ENCODE assay signal across 8 mouse cellular contexts in genomic region chr1:152815265-152815701, GRCm38 (mm10). TPM values are rescaled to one million over a fixed set of nuclear protein-coding genes. Genes with fewer than 3 reads are reported as not detected.
DNase-seq lines count a peak whose midpoint lies in the region; ATAC-seq lines count a peak whose summit lies in the region.

No protein-coding gene starts in this region.

- no peaks in the 10 kb centered on the region for H3K36me3 ChIP-seq in heart, embryonic 11.5 days (ENCODE audit: control insufficient read depth, insufficient read depth, low read length)
- H3K36me3 ChIP-seq in forebrain, embryonic 10.5 days (replicated peaks): no peaks in the 10 kb centered on the region
- H3K36me3 ChIP-seq in intestine, embryonic 16.5 days (ENCODE audit: control insufficient read depth, insufficient read depth, low read length): no peaks in the 10 kb centered on the region
- no peaks in the 10 kb centered on the region for H3K36me3 ChIP-seq in stomach, embryonic 14.5 days (ENCODE audit: control insufficient read depth, insufficient read depth, low read length)

- H3K9me3 ChIP-seq in heart, embryonic 11.5 days (replicated peaks; ENCODE audit: control insufficient read depth, low read length): no peaks in the 10 kb centered on the region
- no peaks in the 10 kb centered on the region for H3K9me3 ChIP-seq in forebrain, embryonic 10.5 days
- no peaks in the 10 kb centered on the region for H3K9me3 ChIP-seq in intestine, embryonic 16.5 days (ENCODE audit: control insufficient read depth, low read length)
- no peaks in the 10 kb centered on the region for H3K9me3 ChIP-seq in stomach, embryonic 14.5 days (ENCODE audit: control insufficient read depth, low read depth, low read length)

- peak; percentile 28; the same call in 1 of the 2 replicates for ATAC-seq in heart, embryonic 11.5 days (replicated peaks; ENCODE audit: insufficient number of reproducible peaks, low FRiP score, low TSS enrichment)
- peak; percentile 83 for ATAC-seq in intestine, embryonic 16.5 days
- peak; percentile 81 for ATAC-seq in stomach, embryonic 14.5 days (ENCODE audit: insufficient number of reproducible peaks, insufficient read depth, low FRiP score, low read depth)

- peaks cover 17% of the 10 kb centered on the region for H3K4me1 ChIP-seq in heart, embryonic 11.5 days (ENCODE audit: control insufficient read depth, insufficient read depth, low read length)
- H3K4me1 ChIP-seq in forebrain, embryonic 10.5 days: peaks cover 65% of the 10 kb centered on the region
- H3K4me1 ChIP-seq in intestine, embryonic 16.5 days (ENCODE audit: control insufficient read depth, insufficient read depth, low read length): peaks cover 10% of the 10 kb centered on the region; the same call in 1 of the 2 replicates
- peaks cover 12% of the 10 kb centered on the region; the same call in 1 of the 2 replicates for H3K4me1 ChIP-seq in stomach, embryonic 14.5 days (ENCODE audit: control insufficient read depth, insufficient read depth, low read length)

- DNase-seq in heart, adult 11 months: no peak
- DNase-seq in R1 (ENCODE audit: low read depth, low spot score): peak; percentile 91
- peak; percentile 42 for DNase-seq in forebrain, embryonic 10.5 days (ENCODE audit: extremely low spot score, low spot score)
- peak; percentile 51 for DNase-seq in lung, postnatal 36 days
- DNase-seq in frontal cortex, adult 2 months (ENCODE audit: extremely low spot score in 1 of 2, low spot score in 1 of 2): no peak

- WGBS in heart, embryonic 11.5 days (ENCODE audit: insufficient replicate concordance): 42% methylated on average over 7 of the region's 7 CpGs
- 60% methylated on average over 7 of the region's 7 CpGs for WGBS in forebrain, embryonic 10.5 days
- 33% methylated on average over 7 of the region's 7 CpGs for WGBS in intestine, embryonic 16.5 days
- 26% methylated on average over 7 of the region's 7 CpGs for WGBS in stomach, embryonic 14.5 days

- no peak overlapping the region for H3K9ac ChIP-seq in heart, embryonic 11.5 days (ENCODE audit: low read depth, low read length)
- peak overlapping the region; percentile 4; the same call in 1 of the 2 replicates for H3K9ac ChIP-seq in intestine, embryonic 16.5 days (ENCODE audit: low read depth, low read length)
- H3K9ac ChIP-seq in stomach, embryonic 14.5 days (replicated peaks; ENCODE audit: low read depth, low read length): no peak overlapping the region

- H3K27ac ChIP-seq in heart, embryonic 11.5 days (ENCODE audit: low read depth, low read length): no peak overlapping the region
- H3K27ac ChIP-seq in forebrain, embryonic 10.5 days: peak overlapping the region; percentile 48; the same call in 1 of the 2 replicates
- no peak overlapping the region for H3K27ac ChIP-seq in intestine, embryonic 16.5 days (ENCODE audit: low read length)
- no peak overlapping the region for H3K27ac ChIP-seq in stomach, embryonic 14.5 days (ENCODE audit: low read length)

- no peaks in the 10 kb centered on the region for H3K27me3 ChIP-seq in heart, embryonic 11.5 days (ENCODE audit: control insufficient read depth, insufficient read depth, low read length)
- H3K27me3 ChIP-seq in forebrain, embryonic 10.5 days (ENCODE audit: poor library complexity, severe bottlenecking): no peaks in the 10 kb centered on the region
- H3K27me3 ChIP-seq in intestine, embryonic 16.5 days (replicated peaks; ENCODE audit: control insufficient read depth, insufficient read depth, low read length): no peaks in the 10 kb centered on the region
- H3K27me3 ChIP-seq in stomach, embryonic 14.5 days (ENCODE audit: control insufficient read depth, insufficient read depth, low read length): no peaks in the 10 kb centered on the region

- H3K4me3 ChIP-seq in heart, embryonic 11.5 days (ENCODE audit: low read depth, low read length): no peak overlapping the region
- no peak overlapping the region for H3K4me3 ChIP-seq in forebrain, embryonic 10.5 days
- H3K4me3 ChIP-seq in intestine, embryonic 16.5 days (ENCODE audit: low read length): no peak overlapping the region
- H3K4me3 ChIP-seq in stomach, embryonic 14.5 days (ENCODE audit: low read depth, low read length): no peak overlapping the region

- H3K4me2 ChIP-seq in heart, embryonic 11.5 days: peak overlapping the region; percentile 16; the same call in 1 of the 2 replicates
- peak overlapping the region; percentile 26; the same call in 1 of the 2 replicates for H3K4me2 ChIP-seq in intestine, embryonic 16.5 days (ENCODE audit: low read depth, low read length)
- no peak overlapping the region; the same call in 1 of the 2 replicates for H3K4me2 ChIP-seq in stomach, embryonic 14.5 days (replicated peaks; ENCODE audit: low read depth, low read length)

RNA-seq across cellular contexts. Expression of gene Ncf2, which starts 15.3 kb away (rescaled TPM):
- 3.7 and 4.7 TPM in 2 replicates for polyA plus RNA-seq in heart, embryonic 11.5 days (2014; fragmentation: Nextera tagmentation; extraction: Ambion mirVana)
- 2.1 and 2.7 TPM in 2 replicates for polyA plus RNA-seq in forebrain, embryonic 10.5 days (2016; fragmentation: Nextera tagmentation; extraction: Ambion mirVana)
- 10.6 and 13.0 TPM in 2 replicates for polyA plus RNA-seq in intestine, embryonic 16.5 days (2015; fragmentation: Nextera tagmentation; extraction: Ambion mirVana)
- polyA plus RNA-seq in stomach, embryonic 14.5 days (2014; fragmentation: Nextera tagmentation; extraction: Ambion mirVana): 3.7 and 5.4 TPM in 2 replicates
- polyA plus RNA-seq in frontal cortex, adult 2 months (2012; rRNA removed): 4.8 and 6.6 TPM in 2 replicates

RNA-seq across cellular contexts. Expression of gene Arpc5, which starts 48.9 kb away (rescaled TPM):
- polyA plus RNA-seq in heart, embryonic 11.5 days (2014; fragmentation: Nextera tagmentation; extraction: Ambion mirVana): 257 and 268 TPM in 2 replicates
- polyA plus RNA-seq in forebrain, embryonic 10.5 days (2016; fragmentation: Nextera tagmentation; extraction: Ambion mirVana): 195 and 203 TPM in 2 replicates
- polyA plus RNA-seq in intestine, embryonic 16.5 days (2015; fragmentation: Nextera tagmentation; extraction: Ambion mirVana): 372 and 389 TPM in 2 replicates
- polyA plus RNA-seq in stomach, embryonic 14.5 days (2014; fragmentation: Nextera tagmentation; extraction: Ambion mirVana): 340 and 368 TPM in 2 replicates
- polyA plus RNA-seq in frontal cortex, adult 2 months (2012; rRNA removed): 93.2 and 107 TPM in 2 replicates

RNA-seq across cellular contexts. Expression of gene Rgl1, which starts 49.1 kb away (rescaled TPM):
- 61.0 and 68.7 TPM in 2 replicates for polyA plus RNA-seq in heart, embryonic 11.5 days (2014; fragmentation: Nextera tagmentation; extraction: Ambion mirVana)
- polyA plus RNA-seq in forebrain, embryonic 10.5 days (2016; fragmentation: Nextera tagmentation; extraction: Ambion mirVana): 29.1 TPM in 2 replicates
- polyA plus RNA-seq in intestine, embryonic 16.5 days (2015; fragmentation: Nextera tagmentation; extraction: Ambion mirVana): 45.4 and 45.8 TPM in 2 replicates
- 60.4 and 61.2 TPM in 2 replicates for polyA plus RNA-seq in stomach, embryonic 14.5 days (2014; fragmentation: Nextera tagmentation; extraction: Ambion mirVana)
- polyA plus RNA-seq in frontal cortex, adult 2 months (2012; rRNA removed): 60.8 and 63.0 TPM in 2 replicates

Comparison
In these comparisons a context has a peak if more than half of its experiments do, and no peak if none do; other contexts are left out.
1. ATAC-seq: peak in every context shown above with its lines; median percentile 83 in intestine, embryonic 16.5 days; 81 in stomach, embryonic 14.5 days; 28 in heart, embryonic 11.5 days.
2. DNase-seq: peak in R1 (single experiment), forebrain, embryonic 10.5 days (single experiment) and lung, postnatal 36 days (single experiment); none in heart, adult 11 months (single experiment) and frontal cortex, adult 2 months (0 of 2).